Mouse (Mus musculus) Patski (cell line): ENCODE measurements around the gene Fnbp1. TPM values are rescaled to one million over a fixed set of nuclear protein-coding genes. Genes with fewer than 3 reads are reported as not detected.

ENCODE experiments used
- ATAC-seq: fragments of 100-300 bp; one replicate; pipeline ENCODE4 v1.8.0; 2021
- CTCF ChIA-PET: fragments of 350-600 bp; sonication (Branson Sonifier 250); formaldehyde crosslinking; loops from one replicate; lab custom pipeline; 2022; ENCODE audit warnings: inconsistent platforms; lab: Charles Lee
- POLR2A ChIA-PET: fragments of 350-600 bp; sonication (Branson Sonifier 250); formaldehyde crosslinking; loops from one replicate; lab custom pipeline; 2022; ENCODE audit warnings: antibody characterized with exemption, inconsistent platforms; lab: Charles Lee
- DNase-seq: peaks from one replicate; pipeline ENCODE4 v3.0.0-alpha.2; 2011; ENCODE audit warnings: low read depth, low spot score
- H3K27me3 ChIP-seq: fragments of 371-371 bp; one replicate; pipeline ENCODE4 v1.5.1; 2021
- CTCF ChIP-seq: fragments of 100-300 bp; IDR thresholded peaks from one replicate; pipeline ENCODE4 v1.5.1; 2021
- in situ Hi-C: fragments of 300-500 bp; cut with MboI; formaldehyde crosslinking; loops from 3 replicates; pipeline ENCODE4 v1.11.1; 2018; ENCODE audit warnings: low pct_unique_long_range_greater_than_20kb, mixed read lengths
- polyA plus RNA-seq: library from polyadenylated mRNA; unstranded; gene quantifications from one replicate; pipeline ENCODE4 v1.2.3, GENCODE M21; 2021

Fnbp1 gene
- polyA plus RNA-seq, 1 experiment from 2014 or later: 40.4 TPM

DNA sequence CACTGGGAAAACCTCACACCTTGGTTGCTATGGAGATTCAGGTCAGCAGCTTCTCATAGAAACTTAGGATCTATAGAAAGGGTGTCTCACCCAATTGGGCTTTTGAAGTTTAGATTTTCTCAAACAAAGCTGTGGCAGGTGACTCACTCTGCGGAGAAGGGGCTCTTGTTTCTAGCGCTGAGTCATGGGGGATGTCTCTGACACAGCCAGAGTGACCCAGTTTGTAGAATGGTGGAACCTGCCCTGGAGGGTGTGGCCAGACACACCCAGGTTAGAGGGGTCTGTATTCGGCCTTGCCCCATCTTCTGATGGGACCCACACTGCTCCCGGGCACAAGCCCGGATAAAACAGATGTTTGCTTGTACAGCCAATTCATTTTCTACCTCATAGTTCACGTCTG lies 98.9 kb downstream of the Fnbp1 start:
- DNase-seq: no peak
- in situ Hi-C loops: no loop called here

DNA sequence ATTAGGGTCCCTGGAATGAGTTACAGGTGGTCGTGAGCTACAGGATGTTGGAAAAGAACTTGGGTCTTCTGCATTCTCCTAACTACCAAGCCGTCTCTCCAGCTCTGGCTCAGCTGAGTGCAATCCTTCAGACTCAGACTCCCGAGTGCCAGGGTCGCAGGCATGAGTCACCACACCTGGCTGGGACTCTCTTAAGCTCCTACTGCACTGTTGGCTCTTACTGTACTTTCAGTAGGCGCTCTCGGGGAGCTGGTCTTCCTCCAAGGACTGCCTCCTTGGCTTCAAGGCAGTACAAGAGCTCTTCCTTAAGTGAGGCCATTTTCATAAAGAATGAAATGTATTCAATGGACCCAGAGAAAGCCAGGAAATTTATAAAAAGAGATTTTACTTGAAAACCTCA lies 100.4 kb downstream of the Fnbp1 start:
- DNase-seq: no peak
- POLR2A ChIA-PET: interaction anchor here (1.3 kb wide), 1 partner anchor 100 kb away, joined by 4 read pairs; no protein-coding TSS in a partner anchor
- no peaks in the 10 kb centered on the region for H3K27me3 ChIP-seq
- CTCF ChIA-PET: interaction anchor here (0.7 to 1.7 kb wide), 2 partner anchors 36 to 45 kb away, joined by 3 read pairs; no protein-coding TSS in a partner anchor
- no peak for TF ChIP-seq CTCF
- no peak for ATAC-seq
- in situ Hi-C loops: no loop called here

More for the DNA sequence above, 98.9 kb downstream of the Fnbp1 start:
- no peak for ATAC-seq
- no peaks in the 10 kb centered on the region for H3K27me3 ChIP-seq
- TF ChIP-seq CTCF: no peak
- ChIA-PET POLR2A (no interaction called here), CTCF (no interaction called here)

DNA sequence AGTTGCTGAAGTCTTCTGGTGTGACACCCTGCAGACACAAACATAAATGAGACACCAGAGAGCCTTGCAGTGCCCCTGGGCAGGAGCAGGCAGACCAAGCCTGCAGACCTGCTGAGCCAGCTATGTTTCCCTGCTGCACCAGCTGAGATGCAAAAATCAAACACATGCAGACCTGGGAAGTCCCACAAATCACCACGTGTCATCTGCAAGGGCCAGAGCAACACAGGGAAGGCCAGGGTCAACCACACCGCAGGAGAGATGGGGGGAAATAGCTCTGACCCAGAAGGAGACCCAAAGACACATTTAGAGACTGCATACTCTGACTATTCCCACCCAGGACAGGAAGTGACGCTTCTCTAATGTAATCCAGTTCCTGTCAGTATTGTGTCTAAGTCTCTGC lies 101.3 kb downstream of the Fnbp1 start:
- DNase-seq: no peak
- ChIA-PET CTCF (no interaction called here), POLR2A (interaction anchor here (1.3 kb wide), 1 partner anchor 101 kb away, joined by 4 read pairs; no protein-coding TSS in a partner anchor)
- TF ChIP-seq CTCF: no peak
- in situ Hi-C loops: no loop called here
- H3K27me3 ChIP-seq: no peaks in the 10 kb centered on the region
- no peak for ATAC-seq

DNA sequence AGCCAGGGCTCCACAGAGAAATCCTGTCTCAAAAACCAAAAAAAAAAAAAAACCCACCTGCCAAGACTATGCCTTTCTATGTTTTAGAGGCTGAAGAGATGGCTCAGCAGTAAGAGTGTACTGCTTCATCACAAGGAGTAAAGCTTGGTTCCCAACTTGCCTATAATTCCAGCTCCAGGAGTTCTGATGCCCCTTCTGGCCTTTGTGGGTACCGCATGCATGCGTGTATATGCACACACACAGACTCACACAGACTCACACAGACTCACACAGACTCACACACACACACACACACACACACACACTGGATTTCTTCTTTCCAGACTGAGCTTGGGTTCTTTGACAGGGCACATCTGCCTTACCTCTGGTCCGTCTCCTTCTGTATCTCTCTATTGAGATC lies 101.8 kb downstream of the Fnbp1 start:
- no peak for DNase-seq
- in situ Hi-C loops: no loop called here

DNA sequence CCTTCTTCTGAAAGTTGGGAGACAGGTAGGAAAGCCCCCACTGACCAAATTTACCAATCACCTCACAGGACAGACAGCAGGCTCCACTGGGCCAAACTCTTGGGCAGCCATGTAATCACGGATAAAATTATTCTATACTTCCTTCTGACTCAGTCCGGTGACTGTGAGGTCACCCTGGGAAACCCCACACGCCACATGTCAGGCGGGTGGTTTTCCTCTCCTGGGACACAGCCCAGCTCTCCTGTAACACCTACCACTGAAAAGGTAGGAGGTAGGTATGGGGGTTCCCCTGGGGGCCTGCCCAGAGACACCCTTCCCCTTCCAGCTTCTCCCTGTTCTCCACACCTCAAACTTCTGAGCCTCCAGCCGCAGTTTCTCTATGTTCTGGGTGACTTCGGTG lies 105.0 kb downstream of the Fnbp1 start:
- ChIA-PET CTCF (no interaction called here), POLR2A (no interaction called here)
- H3K27me3 ChIP-seq: no peaks in the 10 kb centered on the region
- in situ Hi-C loops: no loop called here
- ATAC-seq (no peak), DNase-seq (no peak)
- TF ChIP-seq CTCF: no peak

More for the DNA sequence above, 101.8 kb downstream of the Fnbp1 start:
- CTCF ChIA-PET: no interaction called here
- POLR2A ChIA-PET: no interaction called here
- H3K27me3 ChIP-seq: no peaks in the 10 kb centered on the region
- no peak for TF ChIP-seq CTCF
- no peak for ATAC-seq

DNA sequence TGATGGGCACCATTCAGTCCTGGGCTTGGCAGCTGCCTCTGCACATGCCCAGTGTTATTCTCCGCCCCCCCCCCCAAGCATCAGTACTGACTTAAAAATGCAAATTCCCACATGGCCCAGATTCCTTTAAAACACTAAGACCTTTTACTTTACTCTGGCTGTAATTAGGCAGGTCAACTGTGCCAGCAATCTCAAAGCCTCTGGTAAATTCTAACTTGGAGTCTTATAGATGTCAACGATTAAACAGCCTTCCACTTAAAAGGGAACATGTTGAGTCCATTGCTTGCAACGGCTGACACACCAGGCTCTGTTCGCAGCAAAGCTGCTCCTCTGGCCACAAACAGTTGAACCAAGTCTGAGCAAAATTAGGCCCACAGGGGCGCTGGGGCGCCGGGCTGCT lies 109.8 kb downstream of the Fnbp1 start:
- DNase-seq: no peak
- no peak for TF ChIP-seq CTCF
- in situ Hi-C loops: no loop called here
- no peak for ATAC-seq
- POLR2A ChIA-PET: no interaction called here
- no peaks in the 10 kb centered on the region for H3K27me3 ChIP-seq
- CTCF ChIA-PET: interaction anchor here (1.0 kb wide), 1 partner anchor 14 kb away, joined by 3 read pairs; no protein-coding TSS in a partner anchor

DNA sequence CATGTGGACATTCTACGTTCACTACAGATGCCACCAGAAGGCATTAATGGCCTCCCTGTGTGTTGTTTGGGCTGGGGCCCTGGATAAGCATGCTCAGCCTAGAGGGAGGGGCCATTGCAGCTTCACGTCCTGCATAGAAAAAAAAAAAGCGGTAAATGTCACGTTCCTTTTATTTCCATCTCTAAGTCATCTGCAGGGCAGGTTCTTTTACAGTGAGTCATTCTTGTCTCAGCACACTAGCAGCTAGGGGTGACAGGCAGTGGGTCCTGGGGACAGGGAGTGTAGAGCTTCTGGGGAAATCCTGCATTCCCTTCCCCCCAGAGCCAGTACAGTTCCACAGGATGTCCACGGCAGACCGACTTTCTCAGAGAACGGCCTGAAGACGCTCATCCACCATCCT lies 115.2 kb downstream of the Fnbp1 start:
- DNase-seq: no peak
- CTCF ChIA-PET: no interaction called here
- POLR2A ChIA-PET: interaction anchor here (0.7 kb wide), 1 partner anchor 43 kb away, joined by 4 read pairs; no protein-coding TSS in a partner anchor

DNA sequence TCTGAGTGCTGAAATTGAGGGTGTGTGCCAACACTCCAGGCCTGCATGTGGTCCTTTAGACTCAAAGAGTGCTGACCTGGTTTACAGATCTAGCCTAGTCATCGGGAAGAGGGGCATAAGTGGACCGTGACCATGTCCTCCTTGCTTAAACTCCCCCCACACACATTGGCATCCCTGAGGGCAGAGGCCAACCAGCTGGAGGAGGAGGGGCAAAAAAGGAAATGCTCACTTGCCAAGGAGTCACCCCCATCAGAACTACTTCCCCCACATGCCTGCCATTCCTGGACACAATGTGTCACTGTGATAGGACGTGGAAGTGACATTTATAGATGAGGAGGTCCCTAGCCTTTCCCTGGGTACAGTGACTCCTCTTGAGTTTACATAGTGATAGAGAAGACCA lies 116.3 kb downstream of the Fnbp1 start:
- DNase-seq (no peak), ATAC-seq (no peak)
- no peak for TF ChIP-seq CTCF
- in situ Hi-C loops: loop anchor here (5.0 kb wide), 1 partner anchor 127 kb away; the partner anchor contains the start of gene Gpr107
- no peaks in the 10 kb centered on the region for H3K27me3 ChIP-seq
- POLR2A ChIA-PET: interaction anchor here (0.5 to 1.6 kb wide), 2 partner anchors 62 to 116 kb away, joined by 3 to 6 read pairs; partner anchors contain the start of gene Fnbp1
- CTCF ChIA-PET: interaction anchor here (1.0 kb wide), 1 partner anchor 126 kb away, joined by 3 read pairs; no protein-coding TSS in a partner anchor

More for the DNA sequence above, 115.2 kb downstream of the Fnbp1 start:
- no peak for TF ChIP-seq CTCF
- no peak for ATAC-seq
- H3K27me3 ChIP-seq: no peaks in the 10 kb centered on the region
- in situ Hi-C loops: loop anchor here (5.0 kb wide), 1 partner anchor 126 kb away; the partner anchor contains the start of gene Gpr107

DNA sequence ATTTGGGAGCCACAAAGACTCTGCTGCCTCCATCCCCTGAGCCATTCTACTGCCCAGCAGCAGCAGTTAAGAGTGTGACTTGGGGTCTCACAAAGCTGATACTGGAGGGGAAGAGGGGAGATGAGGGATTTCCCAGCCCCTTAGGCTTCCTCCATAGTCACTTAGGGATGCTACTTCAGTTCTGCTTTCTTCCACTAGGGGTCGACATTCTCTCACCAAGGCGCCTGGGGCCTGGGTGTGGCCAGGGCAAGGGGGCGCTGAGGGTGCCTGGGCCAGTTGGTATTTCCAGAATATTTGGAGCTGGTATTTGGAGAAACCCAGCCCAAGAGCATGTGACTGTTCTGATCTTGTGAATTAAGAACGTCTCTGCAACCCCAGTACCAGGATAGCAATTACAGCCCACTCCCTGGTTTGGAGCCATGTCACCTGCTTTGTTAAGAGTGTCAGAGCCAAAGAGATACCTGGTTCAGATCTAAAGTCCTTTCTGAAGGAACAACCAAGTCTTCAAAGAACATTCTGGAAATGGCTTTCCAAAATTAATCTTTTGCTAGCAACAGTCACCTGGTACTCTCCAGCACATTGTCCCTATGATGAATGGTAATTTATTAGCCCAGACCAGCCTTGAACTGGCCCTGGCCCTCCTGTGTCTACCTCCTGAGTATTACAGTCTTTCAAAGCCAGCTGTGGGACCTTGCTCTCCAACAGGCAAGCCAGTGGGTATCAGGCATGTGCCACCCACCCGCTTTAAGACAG lies 117.0 kb downstream of the Fnbp1 start:
- in situ Hi-C loops: loop anchor here (5.0 kb wide), 1 partner anchor 128 kb away; the partner anchor contains the start of gene Gpr107
- no peak for ATAC-seq
- TF ChIP-seq CTCF: no peak
- no peaks in the 10 kb centered on the region for H3K27me3 ChIP-seq
- POLR2A ChIA-PET: interaction anchor here (0.5 to 1.6 kb wide), 2 partner anchors 63 to 117 kb away, joined by 3 to 6 read pairs; partner anchors contain the start of gene Fnbp1
- CTCF ChIA-PET: interaction anchor here (1.0 kb wide), 1 partner anchor 126 kb away, joined by 3 read pairs; no protein-coding TSS in a partner anchor
- no peak for DNase-seq

DNA sequence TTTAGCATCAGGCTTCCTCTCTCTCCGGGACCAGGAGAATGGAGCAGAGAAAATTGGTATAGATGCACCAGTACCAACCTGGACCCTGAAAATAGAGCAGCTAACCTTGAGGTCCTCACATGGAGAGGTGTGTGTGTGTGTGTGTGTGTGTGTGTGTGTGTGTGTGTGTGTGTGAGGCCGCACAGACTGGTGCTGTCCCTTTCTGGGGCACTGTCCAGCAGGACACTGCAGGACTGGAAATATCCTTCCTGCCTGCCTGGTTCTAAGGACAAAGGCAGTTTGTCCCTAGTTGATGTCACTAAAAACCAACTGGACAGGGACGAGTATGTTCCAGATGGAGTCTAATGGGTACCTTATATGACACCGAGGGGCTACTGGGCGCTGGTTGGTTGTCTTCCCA lies 117.9 kb downstream of the Fnbp1 start:
- ATAC-seq (no peak), DNase-seq (no peak)
- in situ Hi-C loops: no loop called here
- H3K27me3 ChIP-seq: no peaks in the 10 kb centered on the region
- TF ChIP-seq CTCF: no peak
- POLR2A ChIA-PET: no interaction called here
- CTCF ChIA-PET: no interaction called here

DNA sequence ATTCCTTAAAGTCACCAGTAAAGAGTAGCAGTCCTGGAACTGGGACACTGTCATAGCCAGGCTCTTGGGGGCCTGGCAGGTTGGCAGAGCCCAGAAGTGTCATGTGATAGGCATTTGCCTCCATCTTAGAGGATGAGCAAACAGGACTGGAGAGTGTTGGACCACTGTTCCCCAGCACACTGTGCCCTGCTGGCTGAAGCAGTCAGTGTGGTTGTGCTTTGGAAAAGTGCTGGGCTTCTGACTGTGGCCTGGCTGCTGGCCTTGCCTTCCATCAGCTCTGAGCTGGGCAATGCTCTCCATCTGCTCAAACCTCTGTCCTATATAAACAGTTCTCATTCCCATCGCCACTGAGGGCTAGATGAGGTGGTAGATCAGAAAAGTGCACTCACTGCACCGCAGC lies 121.6 kb downstream of the Fnbp1 start:
- in situ Hi-C loops: no loop called here
- POLR2A ChIA-PET: no interaction called here
- no peaks in the 10 kb centered on the region for H3K27me3 ChIP-seq
- DNase-seq: no peak
- ATAC-seq: no peak
- CTCF ChIA-PET: no interaction called here
- no peak for TF ChIP-seq CTCF
